Mouse (Mus musculus): ENCODE data around the gene Cpeb3. TPM values are rescaled to one million over a fixed set of nuclear protein-coding genes. Genes with fewer than 3 reads are reported as not detected.

The Cpeb3 gene
- polyA plus RNA-seq, 1 experiment from 2014 or later: 11.2 TPM

DNA sequence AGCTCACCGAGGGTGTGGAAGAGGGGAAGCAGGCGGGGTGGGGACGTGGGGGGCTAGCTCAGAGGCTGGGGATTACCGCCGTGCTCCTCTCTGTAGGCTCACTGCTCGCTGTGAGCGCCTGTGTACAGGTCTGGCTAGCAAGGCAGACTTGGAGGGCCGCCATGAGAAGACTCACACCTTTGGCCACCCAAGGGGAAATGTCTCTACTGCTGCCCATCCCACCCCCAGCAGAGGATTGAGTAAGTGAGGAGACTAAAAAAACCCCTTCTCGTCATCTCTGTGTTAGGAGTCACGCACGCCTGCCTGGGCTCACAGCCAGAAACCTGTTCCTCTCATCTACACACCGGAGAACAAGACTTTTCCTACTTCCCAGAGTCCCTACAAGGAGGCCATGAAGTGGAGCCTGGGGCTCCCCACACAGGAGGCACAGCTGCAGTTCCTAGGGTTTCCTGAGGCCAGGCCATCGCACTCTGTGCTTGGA is 182.5 kb downstream of the Cpeb3 start:
- WGBS: 79% methylated on average over 13 of the region's 13 CpGs
- Histone ChIP-seq H3K9me3 (replicated peaks; ENCODE audit: control insufficient read depth, low read length, poor library complexity, severe bottlenecking) (no peaks in the 10 kb centered on the region), H3K4me2 (ENCODE audit: low read length) (no peak overlapping the region), H3K4me1 (ENCODE audit: control insufficient read depth, insufficient read depth, low read length) (peaks cover 4% of the 10 kb centered on the region; the same call in 1 of the 2 replicates), H3K27me3 (ENCODE audit: control insufficient read depth, insufficient read depth, low read depth, low read length) (no peaks in the 10 kb centered on the region), H3K27ac (ENCODE audit: low read length) (no peak overlapping the region), H3K36me3 (ENCODE audit: control insufficient read depth, insufficient read depth, low read length) (peaks cover 2% of the 10 kb centered on the region; the same call in 1 of the 2 replicates), H3K9ac (ENCODE audit: low read depth, low read length) (no peak overlapping the region), H3K4me3 (ENCODE audit: low read depth, low read length) (no peak overlapping the region)
- no peak for ATAC-seq

DNA sequence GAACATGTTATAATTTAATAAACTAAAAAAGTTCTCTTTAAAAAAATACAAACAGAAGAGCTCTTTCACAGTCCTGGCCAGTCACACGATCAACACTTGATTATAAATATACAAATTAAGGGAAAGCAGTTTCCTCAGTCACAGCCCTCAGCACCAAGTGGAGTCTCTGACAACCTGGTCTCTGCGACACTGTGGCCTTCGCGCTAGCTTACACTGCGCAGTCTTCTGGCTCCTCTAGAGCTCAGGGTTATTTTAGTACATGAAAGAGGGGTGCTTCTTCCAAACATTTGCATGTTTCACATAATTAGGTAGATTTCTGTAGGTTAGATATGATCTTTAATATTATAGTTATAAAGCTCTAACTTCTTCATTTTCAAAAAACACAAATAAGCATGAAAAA is 186.3 kb downstream of the Cpeb3 start:
- H3K4me3 ChIP-seq (ENCODE audit: low read depth, low read length): no peak overlapping the region
- H3K9me3 ChIP-seq (replicated peaks; ENCODE audit: control insufficient read depth, low read length, poor library complexity, severe bottlenecking): no peaks in the 10 kb centered on the region
- no peaks in the 10 kb centered on the region for H3K27me3 ChIP-seq (ENCODE audit: control insufficient read depth, insufficient read depth, low read depth, low read length)
- WGBS: 91% methylated on average over 5 of the region's 5 CpGs
- no peak overlapping the region for H3K27ac ChIP-seq (ENCODE audit: low read length)
- no peak for ATAC-seq
- no peak overlapping the region for H3K9ac ChIP-seq (ENCODE audit: low read depth, low read length)
- H3K4me1 ChIP-seq (ENCODE audit: control insufficient read depth, insufficient read depth, low read length): peaks cover 9% of the 10 kb centered on the region; the same call in 1 of the 2 replicates
- H3K36me3 ChIP-seq (ENCODE audit: control insufficient read depth, insufficient read depth, low read length): peaks cover 2% of the 10 kb centered on the region; the same call in 1 of the 2 replicates
- H3K4me2 ChIP-seq (ENCODE audit: low read length): no peak overlapping the region

DNA sequence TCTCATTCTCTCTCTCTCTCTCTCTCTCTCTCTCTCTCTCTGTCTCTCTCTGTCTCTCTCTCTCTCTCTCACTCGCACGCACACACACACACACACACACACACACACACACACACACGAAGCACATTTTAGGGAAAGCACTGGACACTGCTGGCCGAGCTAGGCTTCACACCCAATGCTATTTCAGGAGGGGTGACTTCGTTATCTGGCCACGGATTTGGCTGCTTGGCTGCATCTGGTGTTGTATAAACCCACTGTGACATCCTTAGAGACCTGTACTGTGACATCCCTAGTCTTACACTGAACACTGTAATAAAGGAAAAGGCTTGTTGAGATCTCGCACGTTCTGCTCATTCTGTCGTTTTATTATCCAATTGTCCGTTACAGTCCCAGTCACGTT is 187.4 kb downstream of the Cpeb3 start:
- H3K9me3 ChIP-seq (replicated peaks; ENCODE audit: control insufficient read depth, low read length, poor library complexity, severe bottlenecking): peaks cover 8% of the 10 kb centered on the region; the same call in 1 of the 2 replicates
- H3K27me3 ChIP-seq (ENCODE audit: control insufficient read depth, insufficient read depth, low read depth, low read length): no peaks in the 10 kb centered on the region
- H3K4me2 ChIP-seq (ENCODE audit: low read length): no peak overlapping the region
- H3K36me3 ChIP-seq (ENCODE audit: control insufficient read depth, insufficient read depth, low read length): peaks cover 2% of the 10 kb centered on the region; the same call in 1 of the 2 replicates
- 80% methylated on average over 11 of the region's 11 CpGs for WGBS
- no peak overlapping the region for H3K4me3 ChIP-seq (ENCODE audit: low read depth, low read length)
- no peak overlapping the region for H3K9ac ChIP-seq (ENCODE audit: low read depth, low read length)
- H3K27ac ChIP-seq (ENCODE audit: low read length): no peak overlapping the region
- H3K4me1 ChIP-seq (ENCODE audit: control insufficient read depth, insufficient read depth, low read length): peaks cover 9% of the 10 kb centered on the region; the same call in 1 of the 2 replicates
- no peak for ATAC-seq

DNA sequence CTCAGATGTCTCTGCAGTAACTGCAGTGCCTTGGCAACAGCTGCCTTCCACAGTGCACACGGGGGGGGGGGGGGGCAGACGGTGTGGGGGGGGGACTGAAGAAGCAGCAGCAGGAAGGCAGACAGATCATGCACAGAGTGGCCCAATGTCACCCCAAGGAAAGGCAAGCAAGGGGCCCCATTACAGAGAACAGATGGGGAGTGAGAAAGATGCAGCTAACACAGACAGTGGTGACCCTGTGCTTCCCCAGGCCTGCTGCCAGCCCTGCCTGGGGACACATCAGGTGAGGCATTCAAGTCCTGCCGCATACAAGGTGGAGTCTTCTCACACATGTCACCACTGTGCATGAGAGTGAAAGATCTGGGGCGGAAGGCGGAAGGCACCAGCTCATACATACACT is 187.9 kb downstream of the Cpeb3 start:
- 59% methylated on average over 5 of the region's 5 CpGs for WGBS
- Histone ChIP-seq H3K27me3 (ENCODE audit: control insufficient read depth, insufficient read depth, low read depth, low read length) (no peaks in the 10 kb centered on the region), H3K9ac (ENCODE audit: low read depth, low read length) (no peak overlapping the region), H3K36me3 (ENCODE audit: control insufficient read depth, insufficient read depth, low read length) (peaks cover 1% of the 10 kb centered on the region; the same call in 1 of the 2 replicates), H3K4me1 (ENCODE audit: control insufficient read depth, insufficient read depth, low read length) (peaks cover 9% of the 10 kb centered on the region; the same call in 1 of the 2 replicates), H3K4me3 (ENCODE audit: low read depth, low read length) (no peak overlapping the region), H3K4me2 (ENCODE audit: low read length) (no peak overlapping the region), H3K9me3 (replicated peaks; ENCODE audit: control insufficient read depth, low read length, poor library complexity, severe bottlenecking) (peaks cover 12% of the 10 kb centered on the region; the same call in 1 of the 2 replicates), H3K27ac (ENCODE audit: low read length) (no peak overlapping the region)
- ATAC-seq: no peak

DNA sequence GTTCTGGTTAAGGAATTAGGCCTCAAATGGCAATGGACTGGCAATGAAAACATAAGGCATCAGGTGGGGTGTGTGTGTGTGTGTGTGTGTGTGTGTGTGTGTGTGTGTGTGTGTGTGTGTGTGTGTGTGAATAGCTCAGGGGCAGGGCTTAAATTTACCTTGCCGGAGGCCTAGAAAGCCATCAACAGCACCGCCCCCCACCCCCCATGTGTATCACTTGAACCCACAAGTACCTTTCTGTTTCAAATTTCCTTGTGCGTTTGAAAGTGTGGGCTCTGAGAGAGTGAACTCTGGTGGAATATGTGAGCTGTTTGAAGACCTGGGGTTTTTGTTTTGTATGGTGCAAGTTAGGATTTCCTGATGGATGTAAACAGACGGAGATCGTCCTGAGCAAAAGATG is 189.5 kb downstream of the Cpeb3 start:
- peak overlapping the region; percentile 56 for H3K4me2 ChIP-seq (ENCODE audit: low read length)
- H3K27me3 ChIP-seq (ENCODE audit: control insufficient read depth, insufficient read depth, low read depth, low read length): no peaks in the 10 kb centered on the region
- WGBS: 61% methylated on average over 5 of the region's 5 CpGs
- H3K9ac ChIP-seq (ENCODE audit: low read depth, low read length): 0 out of 2 replicates have a peak overlapping the region, but pooled peaks have one; percentile 46
- 0 out of 2 replicates have a peak, but pooled peaks have one; percentile 11 for ATAC-seq
- peak overlapping the region; percentile 37 for H3K4me3 ChIP-seq (ENCODE audit: low read depth, low read length)
- H3K27ac ChIP-seq (ENCODE audit: low read length): no peak overlapping the region
- H3K36me3 ChIP-seq (ENCODE audit: control insufficient read depth, insufficient read depth, low read length): 0 out of 2 replicates have a peak, but pooled peaks cover 2% of the 10 kb centered on the region
- H3K4me1 ChIP-seq (ENCODE audit: control insufficient read depth, insufficient read depth, low read length): peaks cover 9% of the 10 kb centered on the region; the same call in 1 of the 2 replicates
- H3K9me3 ChIP-seq (replicated peaks; ENCODE audit: control insufficient read depth, low read length, poor library complexity, severe bottlenecking): peaks cover 13% of the 10 kb centered on the region; the same call in 1 of the 2 replicates

DNA sequence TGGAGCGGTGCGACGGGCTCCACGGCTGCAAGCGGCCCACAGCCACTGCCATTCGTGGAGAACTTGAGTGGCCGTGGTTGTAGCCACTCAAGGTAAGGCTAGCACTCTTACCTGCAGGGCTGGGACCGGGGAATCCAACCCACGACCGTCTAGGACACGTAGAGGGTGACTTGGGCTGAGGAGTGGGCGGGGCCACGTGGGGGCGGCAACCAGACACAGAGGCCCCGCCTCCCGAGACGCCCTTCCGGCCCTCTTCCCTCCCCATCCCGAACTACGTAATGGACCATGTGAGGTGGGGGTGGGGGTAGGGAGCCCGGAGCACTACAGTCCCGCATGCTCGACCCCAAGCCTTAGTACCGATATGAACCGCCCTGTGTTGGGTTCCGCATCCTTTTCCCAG is 190.0 kb downstream of the Cpeb3 start:
- Histone ChIP-seq H3K27ac (ENCODE audit: low read length) (no peak overlapping the region), H3K4me2 (ENCODE audit: low read length) (peak overlapping the region; percentile 56), H3K9ac (ENCODE audit: low read depth, low read length) (0 out of 2 replicates have a peak overlapping the region, but pooled peaks have one; percentile 46), H3K9me3 (replicated peaks; ENCODE audit: control insufficient read depth, low read length, poor library complexity, severe bottlenecking) (peaks cover 13% of the 10 kb centered on the region; the same call in 1 of the 2 replicates), H3K36me3 (ENCODE audit: control insufficient read depth, insufficient read depth, low read length) (0 out of 2 replicates have a peak, but pooled peaks cover 2% of the 10 kb centered on the region), H3K4me3 (ENCODE audit: low read depth, low read length) (peak overlapping the region; percentile 37), H3K27me3 (ENCODE audit: control insufficient read depth, insufficient read depth, low read depth, low read length) (no peaks in the 10 kb centered on the region), H3K4me1 (ENCODE audit: control insufficient read depth, insufficient read depth, low read length) (peaks cover 9% of the 10 kb centered on the region; the same call in 1 of the 2 replicates)
- WGBS: 3% methylated on average over 26 of the region's 26 CpGs
- peak; percentile 94 for ATAC-seq

DNA sequence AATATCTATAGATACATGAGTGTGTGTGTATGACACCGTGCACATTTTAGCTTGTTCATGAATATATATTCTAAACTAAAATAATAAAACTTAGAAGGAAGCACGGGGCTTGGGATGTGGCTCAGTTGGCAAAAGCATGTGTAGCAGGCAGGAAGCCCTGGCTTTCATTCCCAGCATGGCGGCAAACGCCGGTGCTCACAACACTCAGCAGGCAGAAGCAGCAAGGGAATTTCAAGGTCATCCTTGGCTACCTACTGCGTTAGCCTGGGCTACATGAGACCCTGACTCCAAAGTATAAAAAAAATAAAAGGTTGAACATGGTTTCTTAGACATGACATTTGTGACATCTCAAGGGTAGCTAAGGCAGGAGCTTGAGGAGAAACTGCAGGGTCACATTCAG is 191.5 kb downstream of the Cpeb3 start:
- H3K4me2 ChIP-seq (ENCODE audit: low read length): no peak overlapping the region
- H3K4me3 ChIP-seq (ENCODE audit: low read depth, low read length): no peak overlapping the region
- WGBS: 92% methylated on average over 6 of the region's 6 CpGs
- H3K4me1 ChIP-seq (ENCODE audit: control insufficient read depth, insufficient read depth, low read length): peaks cover 4% of the 10 kb centered on the region; the same call in 1 of the 2 replicates
- H3K27ac ChIP-seq (ENCODE audit: low read length): no peak overlapping the region
- no peak for ATAC-seq
- H3K9me3 ChIP-seq (replicated peaks; ENCODE audit: control insufficient read depth, low read length, poor library complexity, severe bottlenecking): peaks cover 13% of the 10 kb centered on the region; the same call in 1 of the 2 replicates
- no peak overlapping the region for H3K9ac ChIP-seq (ENCODE audit: low read depth, low read length)
- peaks cover 5% of the 10 kb centered on the region; the same call in 1 of the 2 replicates for H3K36me3 ChIP-seq (ENCODE audit: control insufficient read depth, insufficient read depth, low read length)
- H3K27me3 ChIP-seq (ENCODE audit: control insufficient read depth, insufficient read depth, low read depth, low read length): no peaks in the 10 kb centered on the region

DNA sequence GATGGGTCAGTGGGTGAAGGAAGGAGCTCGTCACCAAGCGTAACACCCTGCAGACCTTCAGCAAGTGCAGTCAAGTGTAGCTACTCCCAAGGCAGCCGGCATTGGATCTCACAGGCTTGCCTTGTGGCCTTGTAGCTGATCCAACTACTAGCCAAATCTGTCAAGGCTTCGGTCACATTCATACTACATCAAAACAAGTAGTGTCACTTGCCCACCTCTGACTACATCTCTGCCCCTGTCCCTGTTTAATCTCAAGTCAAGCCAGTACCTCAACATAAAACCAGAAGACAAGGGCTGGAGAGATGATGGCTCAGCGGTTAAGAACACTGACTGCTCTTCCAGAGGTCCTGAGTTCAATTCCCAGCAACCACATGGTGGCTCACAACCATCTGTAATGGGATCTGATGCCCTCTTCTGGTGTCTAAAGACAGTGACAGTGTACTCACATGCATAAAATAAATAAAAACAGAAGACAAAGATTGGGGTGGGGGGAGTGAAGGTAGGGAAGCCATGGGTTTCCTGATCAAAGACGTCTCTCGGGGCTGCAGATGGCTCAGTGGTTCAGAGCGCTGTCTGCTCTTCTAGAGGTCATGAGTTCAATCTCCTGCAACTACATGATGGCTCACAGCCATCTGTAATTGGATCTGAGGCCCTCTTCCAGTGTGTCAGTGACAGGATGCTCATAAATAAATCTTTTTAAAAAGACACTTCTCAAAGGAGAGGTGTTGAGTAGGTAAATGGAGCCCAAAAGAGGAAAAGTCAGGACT is 194.0 kb downstream of the Cpeb3 start:
- no peaks in the 10 kb centered on the region for H3K27me3 ChIP-seq (ENCODE audit: control insufficient read depth, insufficient read depth, low read depth, low read length)
- H3K4me3 ChIP-seq (ENCODE audit: low read depth, low read length): no peak overlapping the region
- peaks cover 22% of the 10 kb centered on the region for H3K36me3 ChIP-seq (ENCODE audit: control insufficient read depth, insufficient read depth, low read length)
- ATAC-seq: no peak
- WGBS: 88% methylated on average over 8 of the region's 8 CpGs
- H3K9me3 ChIP-seq (replicated peaks; ENCODE audit: control insufficient read depth, low read length, poor library complexity, severe bottlenecking): peaks cover 13% of the 10 kb centered on the region; the same call in 1 of the 2 replicates
- H3K4me1 ChIP-seq (ENCODE audit: control insufficient read depth, insufficient read depth, low read length): peaks cover 4% of the 10 kb centered on the region; the same call in 1 of the 2 replicates
- H3K9ac ChIP-seq (ENCODE audit: low read depth, low read length): no peak overlapping the region
- H3K27ac ChIP-seq (ENCODE audit: low read length): no peak overlapping the region
- no peak overlapping the region for H3K4me2 ChIP-seq (ENCODE audit: low read length)

DNA sequence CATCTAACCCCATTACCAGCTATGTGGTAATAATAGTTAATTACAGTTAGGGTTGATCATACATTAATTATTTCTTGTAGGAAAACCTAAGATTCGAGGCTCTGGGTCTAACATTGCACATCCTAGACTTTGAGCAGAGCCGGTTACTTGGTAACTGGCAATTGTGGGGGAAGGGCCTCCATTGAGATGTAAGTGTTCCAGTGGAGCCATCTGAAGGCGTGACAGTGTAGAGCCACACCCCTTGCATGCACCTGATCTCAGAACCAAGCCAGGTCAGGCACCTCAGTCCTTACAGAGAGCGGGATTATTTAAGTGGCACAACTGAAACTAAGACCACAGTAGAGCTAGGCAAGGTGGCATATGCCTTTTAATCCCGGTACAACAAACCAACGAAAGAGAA is 194.9 kb downstream of the Cpeb3 start:
- no peak overlapping the region for H3K4me2 ChIP-seq (ENCODE audit: low read length)
- H3K27ac ChIP-seq (ENCODE audit: low read length): no peak overlapping the region
- no peaks in the 10 kb centered on the region for H3K4me1 ChIP-seq (ENCODE audit: control insufficient read depth, insufficient read depth, low read length)
- H3K36me3 ChIP-seq (ENCODE audit: control insufficient read depth, insufficient read depth, low read length): peaks cover 22% of the 10 kb centered on the region
- H3K9ac ChIP-seq (ENCODE audit: low read depth, low read length): no peak overlapping the region
- peaks cover 13% of the 10 kb centered on the region; the same call in 1 of the 2 replicates for H3K9me3 ChIP-seq (replicated peaks; ENCODE audit: control insufficient read depth, low read length, poor library complexity, severe bottlenecking)
- WGBS: 93% methylated on average over 6 of the region's 6 CpGs
- H3K27me3 ChIP-seq (ENCODE audit: control insufficient read depth, insufficient read depth, low read depth, low read length): no peaks in the 10 kb centered on the region
- no peak overlapping the region for H3K4me3 ChIP-seq (ENCODE audit: low read depth, low read length)
- ATAC-seq: no peak

All from midbrain, embryonic 16.5 days (tissue).